Mouse (Mus musculus): ENCODE measurements around the gene Fcna. TPM values are rescaled to one million over a fixed set of nuclear protein-coding genes. Genes with fewer than 3 reads are reported as not detected.
A peak's percentile ranks its signal among the peaks of the same experiment; 100 is the strongest.

Fcna gene
- polyA plus RNA-seq, 1 experiment from 2014 or later, result 2.7 TPM

DNA sequence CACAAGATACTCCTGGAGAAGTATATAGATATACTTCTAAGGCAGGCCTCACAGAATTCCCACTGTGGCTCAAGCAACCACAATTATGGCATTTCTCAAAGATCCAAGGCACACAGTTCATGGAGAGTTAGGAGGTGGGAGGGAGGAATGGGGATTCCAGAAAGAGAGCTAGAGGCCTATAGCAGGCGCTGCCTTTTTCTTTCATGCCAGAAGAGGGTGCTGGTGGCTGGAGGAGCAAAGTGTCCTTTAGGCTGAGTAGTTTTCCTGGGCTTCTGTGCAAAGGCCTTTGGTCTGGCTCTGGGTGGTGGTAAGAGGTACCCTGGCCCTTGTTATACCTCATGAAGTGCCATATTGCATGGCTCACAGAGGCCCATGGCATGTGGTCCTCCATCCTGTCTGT is 6.2 kb upstream of the Fcna start:
- Histone ChIP-seq H3K9ac (replicated peaks) (no peak overlapping the region), H3K4me2 (replicated peaks) (no peak overlapping the region), H3K36me3 (no peaks in the 10 kb centered on the region), H3K27me3 (no peaks in the 10 kb centered on the region), H3K4me1 (no peaks in the 10 kb centered on the region), H3K4me3 (no peak overlapping the region), H3K27ac (replicated peaks) (no peak overlapping the region), H3K9me3 (no peaks in the 10 kb centered on the region)
- 38% methylated on average over 1 of the region's 1 CpGs for WGBS
- no peak for ATAC-seq (replicated peaks)

DNA sequence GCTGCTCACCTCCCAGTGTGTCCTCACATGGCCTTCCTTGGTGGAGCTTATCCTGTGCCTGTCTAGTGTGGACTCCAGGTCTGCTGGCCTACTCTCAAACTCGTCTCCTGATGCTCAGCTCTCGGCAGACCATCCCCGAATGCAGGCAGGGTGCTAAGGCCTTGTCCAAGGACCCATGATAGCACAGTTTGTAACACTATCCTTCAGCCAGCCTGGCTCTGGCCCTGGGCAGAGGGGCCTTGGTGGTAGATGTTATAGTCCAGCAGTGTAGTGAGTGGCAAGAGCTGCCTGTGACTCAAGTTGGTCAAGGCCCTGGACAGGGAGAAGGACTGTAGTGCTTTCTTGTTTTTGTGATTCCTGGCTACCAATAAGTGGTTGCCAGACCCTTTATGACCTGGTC is 5.8 kb upstream of the Fcna start:
- WGBS, result 75% methylated on average over 3 of the region's 3 CpGs
- no peak for ATAC-seq (replicated peaks)
- H3K36me3 ChIP-seq, result no peaks in the 10 kb centered on the region
- no peak overlapping the region for H3K9ac ChIP-seq (replicated peaks)
- H3K9me3 ChIP-seq, result no peaks in the 10 kb centered on the region
- H3K27ac ChIP-seq (replicated peaks), result no peak overlapping the region
- H3K4me1 ChIP-seq, result no peaks in the 10 kb centered on the region
- no peak overlapping the region for H3K4me2 ChIP-seq (replicated peaks)
- no peak overlapping the region for H3K4me3 ChIP-seq
- no peaks in the 10 kb centered on the region for H3K27me3 ChIP-seq

DNA sequence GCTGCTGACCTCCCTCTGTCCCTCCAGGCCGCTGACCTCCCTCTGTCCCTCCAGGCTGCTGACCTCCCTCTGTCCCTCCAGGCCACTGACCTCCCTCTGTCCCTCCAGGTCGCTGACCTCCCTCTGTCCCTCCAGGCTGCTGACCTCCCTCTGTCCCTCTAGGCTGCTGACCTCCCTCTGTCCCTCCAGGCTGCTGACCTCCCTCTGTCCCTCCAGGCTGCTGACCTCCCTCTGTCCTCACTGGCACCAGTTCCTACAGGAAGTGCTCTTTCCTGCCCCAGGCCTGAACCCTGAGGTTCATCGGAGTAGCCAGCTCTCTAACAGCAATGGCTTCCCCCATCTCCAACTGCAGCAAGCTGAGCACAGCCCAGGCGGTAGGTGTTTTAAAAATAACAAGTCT is 908 bp upstream of the Fcna start:
- Histone ChIP-seq H3K36me3 (no peaks in the 10 kb centered on the region), H3K4me2 (replicated peaks) (no peak overlapping the region), H3K4me1 (no peaks in the 10 kb centered on the region), H3K27me3 (no peaks in the 10 kb centered on the region), H3K4me3 (no peak overlapping the region), H3K9me3 (no peaks in the 10 kb centered on the region), H3K27ac (replicated peaks) (no peak overlapping the region), H3K9ac (replicated peaks) (no peak overlapping the region)
- ATAC-seq (replicated peaks), result no peak
- 57% methylated on average over 4 of the region's 4 CpGs for WGBS

DNA sequence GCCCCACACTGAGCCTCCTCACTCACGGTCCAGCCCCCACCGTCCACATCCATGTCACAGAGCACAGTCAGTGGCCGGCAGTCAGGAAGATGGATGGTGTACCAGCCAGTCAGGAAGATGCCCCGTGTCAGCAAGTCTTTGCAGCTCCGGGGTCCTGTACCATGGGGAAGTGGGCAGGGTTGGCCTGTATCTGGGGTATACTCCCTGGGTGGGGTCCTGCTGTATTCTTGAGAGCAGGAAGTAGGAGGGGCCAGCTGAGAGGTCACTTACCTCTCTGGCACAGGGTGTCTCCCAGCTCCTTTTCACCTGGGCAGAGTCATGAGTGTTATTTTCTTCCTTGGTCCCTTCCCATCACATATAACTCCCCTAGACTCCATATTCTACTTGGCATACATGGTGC is 1.8 kb downstream of the Fcna start:
- Histone ChIP-seq H3K36me3 (no peaks in the 10 kb centered on the region), H3K9me3 (no peaks in the 10 kb centered on the region), H3K27me3 (no peaks in the 10 kb centered on the region), H3K4me2 (replicated peaks) (no peak overlapping the region), H3K27ac (replicated peaks) (no peak overlapping the region), H3K4me1 (peaks cover 12% of the 10 kb centered on the region; the same call in 1 of the 2 replicates), H3K9ac (replicated peaks) (no peak overlapping the region), H3K4me3 (no peak overlapping the region)
- WGBS, result 86% methylated on average over 5 of the region's 5 CpGs
- no peak for ATAC-seq (replicated peaks)

DNA sequence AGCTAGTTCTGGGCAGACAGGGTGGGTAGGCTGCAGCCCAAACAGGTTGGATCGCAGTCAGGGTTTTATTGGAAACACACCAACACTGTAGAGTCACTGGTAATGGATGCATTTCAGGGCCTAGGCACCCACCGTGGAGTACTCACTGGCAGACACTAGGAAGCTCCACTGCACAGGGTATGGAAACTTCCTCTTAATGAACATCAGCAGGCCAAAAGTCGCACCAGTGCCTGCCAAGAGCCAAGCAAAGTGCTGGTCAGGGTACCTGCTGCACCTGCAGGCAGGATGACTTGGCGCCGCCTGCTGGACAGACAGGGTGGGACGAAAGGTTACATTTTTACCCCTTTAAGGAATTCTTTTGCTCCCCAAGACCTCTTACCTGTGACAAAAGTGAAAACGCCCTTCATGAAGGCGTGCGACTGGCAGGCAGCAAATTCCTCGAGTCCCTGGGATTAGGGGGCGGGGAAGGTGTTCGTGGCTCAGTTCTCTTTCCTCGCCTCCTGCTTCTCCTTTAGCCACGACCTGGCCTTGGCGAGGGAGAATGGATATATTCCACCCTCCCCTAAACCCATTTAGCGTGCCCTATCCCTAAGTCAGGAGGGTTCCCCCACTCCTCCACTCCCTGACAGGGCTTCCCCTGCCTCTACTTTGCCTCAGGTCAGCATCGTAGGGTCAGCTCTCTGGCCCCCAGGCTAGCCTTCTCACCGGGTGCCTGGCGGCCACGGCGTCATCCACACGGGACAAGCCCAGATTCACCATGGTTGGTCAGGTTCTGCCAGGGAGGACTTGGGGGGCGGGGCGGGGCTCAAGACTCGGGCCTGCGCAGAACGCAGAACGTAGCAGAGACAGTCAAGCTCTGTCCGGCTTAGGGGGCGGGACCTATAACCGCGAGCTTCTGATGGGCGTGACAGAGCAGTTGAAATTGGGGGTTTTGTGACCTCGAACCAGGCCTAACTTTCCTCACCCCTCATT is 6.3 kb downstream of the Fcna start, which contains the start of gene Tmem141:
Gene Tmem141, minus strand, starts transcription at position 777 of the 972 bp plus-strand sequence.
- WGBS, result 4% methylated on average over 34 of the region's 34 CpGs
- Histone ChIP-seq H3K27ac (replicated peaks) (no peak within 1 kb of the TSS; the same call in 1 of the 2 replicates), H3K9ac (replicated peaks) (peak within 1 kb of the TSS; percentile 48), H3K27me3 (peaks cover 15% of the 10 kb centered on the region), H3K4me3 (peak within 1 kb of the TSS; percentile 43), H3K4me1 (peaks cover 15% of the 10 kb centered on the region; the same call in 1 of the 2 replicates), H3K9me3 (no peaks in the 10 kb centered on the region), H3K4me2 (replicated peaks) (peak within 1 kb of the TSS; percentile 61), H3K36me3 (no peaks in the 10 kb centered on the region)
- ATAC-seq (replicated peaks), result peak; percentile 92

DNA sequence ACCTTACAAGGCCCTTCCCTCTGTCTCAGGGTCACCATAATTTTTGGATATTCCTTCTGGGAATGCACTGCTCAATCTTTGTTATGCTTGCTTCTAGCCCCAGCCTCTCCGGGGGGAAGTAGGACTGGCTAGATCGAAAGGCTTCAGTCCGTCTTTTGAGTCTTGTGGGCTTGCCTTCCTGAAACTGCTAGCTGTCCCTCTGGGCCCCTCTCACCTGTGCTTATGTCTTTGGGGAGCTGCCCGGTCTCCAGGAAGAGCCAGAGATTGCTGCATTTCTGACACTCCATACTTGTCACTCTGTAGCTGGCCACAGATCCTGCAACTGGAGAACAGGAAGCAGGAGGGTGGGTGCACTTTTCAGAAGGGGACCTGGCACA is 7.0 kb downstream of the Fcna start:
- H3K4me1 ChIP-seq, result peaks cover 15% of the 10 kb centered on the region; the same call in 1 of the 2 replicates
- no peak overlapping the region for H3K9ac ChIP-seq (replicated peaks)
- ATAC-seq (replicated peaks), result no peak
- H3K4me3 ChIP-seq, result no peak overlapping the region; the same call in 1 of the 2 replicates
- 88% methylated on average over 4 of the region's 4 CpGs for WGBS
- no peaks in the 10 kb centered on the region for H3K9me3 ChIP-seq
- no peaks in the 10 kb centered on the region for H3K36me3 ChIP-seq
- no peak overlapping the region for H3K27ac ChIP-seq (replicated peaks)
- peaks cover 22% of the 10 kb centered on the region for H3K27me3 ChIP-seq
- peak overlapping the region; percentile 61; the same call in 1 of the 2 replicates for H3K4me2 ChIP-seq (replicated peaks)

DNA sequence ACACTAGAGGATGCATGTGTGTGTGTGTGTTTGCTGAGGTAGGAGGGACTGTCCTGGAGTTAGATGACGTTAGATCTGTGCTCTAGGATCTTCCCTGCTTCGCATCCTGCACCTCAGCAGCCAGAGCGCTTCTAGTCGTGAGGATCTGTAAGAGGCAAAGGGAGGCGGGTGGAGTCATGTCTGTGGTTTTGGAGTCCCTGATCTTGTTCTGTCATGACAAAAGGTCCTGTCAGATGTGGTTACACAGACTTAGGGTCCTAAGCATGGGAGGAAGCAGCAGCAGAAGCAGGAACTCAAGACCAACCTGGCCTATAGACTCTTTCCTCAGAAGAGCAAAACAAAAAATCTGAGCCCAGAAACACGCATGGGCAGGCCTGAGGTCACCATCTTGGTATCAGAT is 7.4 kb downstream of the Fcna start:
- H3K4me3 ChIP-seq, result no peak overlapping the region
- H3K4me2 ChIP-seq (replicated peaks), result no peak overlapping the region
- H3K36me3 ChIP-seq, result no peaks in the 10 kb centered on the region
- WGBS, result 86% methylated on average over 6 of the region's 6 CpGs
- H3K4me1 ChIP-seq, result peaks cover 15% of the 10 kb centered on the region; the same call in 1 of the 2 replicates
- H3K9me3 ChIP-seq, result no peaks in the 10 kb centered on the region
- peaks cover 27% of the 10 kb centered on the region for H3K27me3 ChIP-seq
- H3K27ac ChIP-seq (replicated peaks), result no peak overlapping the region
- ATAC-seq (replicated peaks), result no peak
- H3K9ac ChIP-seq (replicated peaks), result no peak overlapping the region

DNA sequence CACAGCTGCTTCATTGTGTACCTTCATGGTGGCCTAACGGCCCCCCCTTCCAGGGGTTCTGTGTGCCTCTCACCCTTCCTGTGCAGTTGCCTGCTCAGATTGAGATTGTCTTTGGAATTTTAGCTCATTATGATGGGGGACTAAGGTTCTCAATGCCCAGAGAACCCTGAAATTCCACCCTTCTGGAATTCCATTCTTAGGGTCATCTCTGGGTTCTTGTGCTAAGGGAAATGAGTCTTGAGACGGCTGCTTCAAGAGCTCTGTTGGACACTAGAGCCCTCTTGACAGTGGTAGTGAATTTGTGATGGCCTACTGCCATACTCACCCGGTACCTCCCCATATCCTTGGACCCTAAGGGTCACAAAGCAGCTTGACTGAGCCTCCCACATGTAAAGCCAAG is 10.3 kb downstream of the Fcna start, which contains the start of gene Ccdc183:
Gene Ccdc183, minus strand, starts transcription at position 101 of the 400 bp plus-strand sequence.
- Histone ChIP-seq H3K4me1 (peaks cover 15% of the 10 kb centered on the region; the same call in 1 of the 2 replicates), H3K9ac (replicated peaks) (no peak within 1 kb of the TSS), H3K27ac (replicated peaks) (no peak within 1 kb of the TSS), H3K4me2 (replicated peaks) (no peak within 1 kb of the TSS), H3K27me3 (peaks cover 35% of the 10 kb centered on the region), H3K4me3 (no peak within 1 kb of the TSS), H3K9me3 (no peaks in the 10 kb centered on the region), H3K36me3 (no peaks in the 10 kb centered on the region)
- WGBS, result 80% methylated on average over 3 of the region's 3 CpGs
- no peak for ATAC-seq (replicated peaks)

DNA sequence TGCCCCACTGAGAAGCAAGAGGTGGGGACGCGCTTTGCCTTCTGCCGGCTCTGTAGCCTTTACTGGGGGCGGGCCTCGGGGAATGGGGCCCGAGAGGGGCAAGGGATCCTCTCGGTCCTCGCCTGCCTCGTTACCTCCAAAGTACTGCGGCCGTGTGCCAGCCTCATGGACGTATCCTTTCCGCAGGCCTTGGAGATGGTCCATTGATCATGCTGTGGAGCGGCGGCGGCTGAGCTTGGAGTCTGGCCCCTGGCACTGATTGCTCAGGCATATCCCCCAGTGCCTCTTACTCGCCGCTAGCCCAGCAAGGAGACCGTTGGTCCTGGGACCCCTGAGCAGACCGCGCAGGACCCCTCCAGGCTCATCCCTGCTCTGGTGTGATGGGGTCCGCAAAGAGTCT is 11.4 kb downstream of the Fcna start:
- H3K27me3 ChIP-seq, result peaks cover 35% of the 10 kb centered on the region
- ATAC-seq (replicated peaks), result no peak
- no peaks in the 10 kb centered on the region for H3K36me3 ChIP-seq
- no peak overlapping the region for H3K4me3 ChIP-seq
- H3K4me2 ChIP-seq (replicated peaks), result no peak overlapping the region
- no peak overlapping the region for H3K9ac ChIP-seq (replicated peaks)
- peaks cover 7% of the 10 kb centered on the region; the same call in 1 of the 2 replicates for H3K4me1 ChIP-seq
- no peak overlapping the region for H3K27ac ChIP-seq (replicated peaks)
- H3K9me3 ChIP-seq, result no peaks in the 10 kb centered on the region
- 15% methylated on average over 22 of the region's 22 CpGs for WGBS

DNA sequence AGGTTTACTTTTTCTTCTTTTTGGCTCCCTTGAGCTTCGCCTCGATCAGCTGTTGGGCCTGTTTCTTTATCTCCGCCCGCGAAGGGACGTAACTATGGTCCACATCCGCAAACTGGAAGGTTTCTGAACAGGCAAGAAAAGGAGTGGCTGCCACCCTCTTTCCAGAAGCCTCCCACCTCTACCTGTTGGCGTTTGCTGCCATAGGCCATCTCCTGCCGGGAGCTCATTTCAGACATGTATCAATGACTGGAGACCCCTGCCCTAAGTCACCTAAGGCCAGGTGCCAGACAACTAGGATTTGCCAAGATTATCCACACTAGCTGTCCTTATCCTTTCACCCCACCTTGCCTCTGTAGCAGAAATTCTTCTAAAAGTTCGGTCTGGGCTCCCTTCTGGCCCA is 19.2 kb downstream of the Fcna start:
- H3K4me3 ChIP-seq, result peak overlapping the region; percentile 80
- no peak; the same call in 1 of the 2 replicates for ATAC-seq (replicated peaks)
- peaks cover 22% of the 10 kb centered on the region for H3K4me1 ChIP-seq
- WGBS, result 71% methylated on average over 10 of the region's 10 CpGs
- H3K9ac ChIP-seq (replicated peaks), result peak overlapping the region; percentile 89; the same call in 1 of the 2 replicates
- H3K4me2 ChIP-seq (replicated peaks), result peak overlapping the region; percentile 66
- H3K27me3 ChIP-seq, result no peaks in the 10 kb centered on the region
- peak overlapping the region; percentile 90 for H3K27ac ChIP-seq (replicated peaks)
- no peaks in the 10 kb centered on the region for H3K36me3 ChIP-seq
- no peaks in the 10 kb centered on the region for H3K9me3 ChIP-seq

DNA sequence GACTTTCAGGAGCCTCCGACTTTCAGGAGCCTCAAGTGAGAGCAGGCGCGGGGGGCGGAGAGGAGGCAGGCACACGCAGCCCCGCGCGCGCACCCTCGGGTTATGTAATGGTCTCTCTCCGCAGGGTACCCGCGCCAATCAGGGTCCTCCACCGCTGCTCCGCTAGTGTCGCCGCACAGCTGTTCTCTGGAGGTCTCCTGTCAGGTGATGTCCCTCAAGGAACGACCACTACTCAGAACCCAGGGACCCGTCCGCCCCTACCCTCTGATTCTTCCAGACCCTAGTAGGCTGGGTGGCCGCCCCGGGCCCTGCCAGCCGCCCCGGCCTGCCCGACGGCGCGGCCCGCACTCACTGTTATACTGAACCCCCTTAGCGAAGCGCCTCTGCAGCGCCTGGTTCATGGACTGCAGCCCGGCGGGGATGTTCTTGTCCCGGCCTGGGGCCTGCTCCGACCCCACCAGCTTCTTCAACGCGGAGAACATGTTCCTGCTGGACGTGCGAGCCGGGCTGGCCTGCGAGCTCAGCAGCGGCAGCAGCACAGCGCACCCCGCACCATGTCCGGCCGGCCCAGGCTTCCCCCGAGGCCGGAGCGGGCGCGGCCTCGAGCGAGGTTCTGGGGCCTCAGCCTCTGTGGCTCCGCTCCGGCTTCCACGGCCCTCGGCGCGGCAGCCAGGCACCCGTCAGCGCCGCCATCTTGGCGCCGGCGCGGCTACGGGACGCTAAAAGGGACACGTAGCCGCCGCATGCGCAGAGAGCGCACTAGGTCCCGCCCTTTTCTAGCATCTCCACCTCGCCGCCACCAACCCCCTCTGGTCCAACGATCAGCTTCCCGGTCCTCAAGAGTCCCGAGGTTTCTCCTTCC is 19.8 kb downstream of the Fcna start, which contains the start of gene Rabl6:
Gene Rabl6, minus strand, starts transcription at position 761 of the 862 bp plus-strand sequence.
- Histone ChIP-seq H3K27ac (replicated peaks) (peak within 1 kb of the TSS; percentile 90), H3K4me3 (peak within 1 kb of the TSS; percentile 80), H3K9me3 (no peaks in the 10 kb centered on the region), H3K27me3 (no peaks in the 10 kb centered on the region), H3K9ac (replicated peaks) (peak within 1 kb of the TSS; percentile 89), H3K36me3 (no peaks in the 10 kb centered on the region), H3K4me1 (peaks cover 22% of the 10 kb centered on the region), H3K4me2 (replicated peaks) (peak within 1 kb of the TSS; percentile 66)
- ATAC-seq (replicated peaks), result peak; percentile 94
- WGBS, result under 1% methylated on average over 80 of the region's 80 CpGs

Data from forebrain, embryonic 15.5 days (tissue).